Mouse (Mus musculus): ENCODE measurements around the gene Phf24.

GRCm38 (mm10) chr4:42876586-42877291 is 39.7 kb upstream of the Phf24 start:
- TF ChIP-seq MAX (IDR thresholded peaks at IDR 0.05; ENCODE audit: low read length): no peak
- no peak for TF ChIP-seq SIN3A (IDR thresholded peaks at IDR 0.05; ENCODE audit: low read length)
- TF ChIP-seq CTCF (IDR thresholded peaks at IDR 0.05 in 2 of 3, conservative IDR thresholded peaks at IDR 0.05 in 1 of 3; ENCODE audit: control insufficient read depth in 1 of 3, insufficient read depth in 1 of 3, low read depth in 2 of 3, low read length in 3 of 3, poor library complexity in 1 of 3, severe bottlenecking in 1 of 3): peak; percentile 40 to 70 (median 63)
- no peak for TF ChIP-seq MAZ (IDR thresholded peaks at IDR 0.05; ENCODE audit: low read depth, low read length)
- TF ChIP-seq MXI1 (IDR thresholded peaks at IDR 0.05; ENCODE audit: low read depth, low read length): no peak
- TF ChIP-seq EP300 (IDR thresholded peaks at IDR 0.05; ENCODE audit: low read depth in 1 of 2, low read length in 2 of 2): no peak

Measured in MEL (cell line).